Mouse (Mus musculus): ENCODE measurements around the gene Cyp2b10. TPM values are rescaled to one million over a fixed set of nuclear protein-coding genes. Genes with fewer than 3 reads are reported as not detected.
"Not testable (repeated sequence)": the region's sequence is repeated elsewhere in the genome, so short reads cannot be mapped to it uniquely, and the experiment has no call there.

The Cyp2b10 gene
- total RNA-seq (2021), result 1 to 10 TPM; 1.9 to 7.9 TPM
- long read RNA-seq, experiment 1, transcript Cyp2b10-202 (9 exons, 1,916 nt), result major isoform, 10 of 14 reads
- long read RNA-seq, experiment 1, partial matches to known transcripts, result 1 of 14 reads
- long read RNA-seq, experiment 1, other reads (novel, unspliced or antisense), result 3 of 14 reads
- long read RNA-seq, experiment 2, transcript Cyp2b10-202 (9 exons, 1,916 nt), result major isoform, 5 of 5 reads
- long read RNA-seq, experiment 2, partial matches to known transcripts, result 0 of 5 reads
- long read RNA-seq, experiment 2, other reads (novel, unspliced or antisense), result 0 of 5 reads

- DNase-seq, result no peak
Observed at GRCm38 (mm10) chr7:25897411-25897810, at the start of gene Cyp2b10. TSS of gene Cyp2b10 (plus strand) at chr7:25897620.

- peak; percentile 87 to 97 for DNase-seq
Observed at GRCm38 (mm10) chr7:25847722-25848443, 49.5 kb upstream of the Cyp2b10 start.

- DNase-seq, result no peak
Observed at GRCm38 (mm10) chr7:25848444-25848812, 49.0 kb upstream of the Cyp2b10 start.

- peak; percentile 54 to 82 for DNase-seq
Observed at GRCm38 (mm10) chr7:25855082-25855481, 42.3 kb upstream of the Cyp2b10 start.

- peak in 1 of 2 experiments; percentile 22 for DNase-seq
Observed at GRCm38 (mm10) chr7:25859962-25860870, 37.2 kb upstream of the Cyp2b10 start.

- DNase-seq, result no peak
Observed at GRCm38 (mm10) chr7:25862365-25862764, 35.1 kb upstream of the Cyp2b10 start.

GRCm38 (mm10) chr7:25863756-25864155, 33.7 kb upstream of the Cyp2b10 start:
- peak in 1 of 2 experiments; percentile 25 for DNase-seq

- DNase-seq, result no peak
Observed at GRCm38 (mm10) chr7:25864861-25865260, 32.6 kb upstream of the Cyp2b10 start.

- DNase-seq, result no peak
Observed at GRCm38 (mm10) chr7:25869789-25870188, 27.6 kb upstream of the Cyp2b10 start.

GRCm38 (mm10) chr7:25872624-25873023, 24.8 kb upstream of the Cyp2b10 start:
- no peak for DNase-seq

- DNase-seq, result no peak
Observed at GRCm38 (mm10) chr7:25878735-25879134, 18.7 kb upstream of the Cyp2b10 start.

GRCm38 (mm10) chr7:25880721-25881120, 16.7 kb upstream of the Cyp2b10 start:
- not testable (repeated sequence) for DNase-seq

- peak in 1 of 2 experiments; percentile 28 for DNase-seq
Observed at GRCm38 (mm10) chr7:25884272-25884671, 13.1 kb upstream of the Cyp2b10 start.

GRCm38 (mm10) chr7:25887758-25888157, 9.7 kb upstream of the Cyp2b10 start:
- DNase-seq, result no peak

GRCm38 (mm10) chr7:25893159-25893558, 4.3 kb upstream of the Cyp2b10 start:
- DNase-seq, result no peak

- no peak for DNase-seq
Observed at GRCm38 (mm10) chr7:25895162-25895561, 2.3 kb upstream of the Cyp2b10 start.

GRCm38 (mm10) chr7:25898064-25898463, 644 bp downstream of the Cyp2b10 start:
- no peak for DNase-seq

GRCm38 (mm10) chr7:25902061-25902690, 4.8 kb downstream of the Cyp2b10 start:
- peak in 1 of 2 experiments; percentile 32 for DNase-seq

GRCm38 (mm10) chr7:25903156-25903555, 5.7 kb downstream of the Cyp2b10 start:
- DNase-seq, result no peak

- DNase-seq, result peak in 1 of 2 experiments; percentile 19
Observed at GRCm38 (mm10) chr7:25904066-25904465, 6.6 kb downstream of the Cyp2b10 start.

- no peak for DNase-seq
Observed at GRCm38 (mm10) chr7:25904489-25904888, 7.1 kb downstream of the Cyp2b10 start.

- DNase-seq, result no peak
Observed at GRCm38 (mm10) chr7:25907380-25907779, 10.0 kb downstream of the Cyp2b10 start.

All from heart, adult 18-20 months (tissue).